Mouse (Mus musculus): ENCODE results near the gene Magi2. TPM values are rescaled to one million over a fixed set of nuclear protein-coding genes. Genes with fewer than 3 reads are reported as not detected.

Magi2 gene
- polyA plus RNA-seq, 1 experiment from 2014 or later: 6.1 TPM

- Histone ChIP-seq H3K4me3 (ENCODE audit: low read depth, low read length) (no peak overlapping the region), H3K4me1 (ENCODE audit: control insufficient read depth, insufficient read depth, low read length) (0 out of 2 replicates have a peak, but pooled peaks cover 2% of the 10 kb centered on the region), H3K9me3 (ENCODE audit: control insufficient read depth, low read length) (no peaks in the 10 kb centered on the region), H3K36me3 (ENCODE audit: control insufficient read depth, insufficient read depth, low read length) (no peaks in the 10 kb centered on the region), H3K4me2 (ENCODE audit: low read depth) (no peak overlapping the region), H3K27me3 (ENCODE audit: control insufficient read depth, insufficient read depth, low read length) (no peaks in the 10 kb centered on the region), H3K27ac (ENCODE audit: low read depth, low read length) (peak overlapping the region; percentile 53; the same call in 1 of the 2 replicates), H3K9ac (ENCODE audit: low read length) (no peak overlapping the region)
- WGBS: 71% methylated on average over 9 of the region's 9 CpGs
- DNase-seq (ENCODE audit: low spot score): peak; percentile 31
- peak; percentile 67 for ATAC-seq (ENCODE audit: insufficient read depth, low FRiP score, low TSS enrichment)
Measured at GRCm38 (mm10) chr5:20197395-20197794, 970.6 kb downstream of the Magi2 start.

GRCm38 (mm10) chr5:20201348-20201747 lies 974.5 kb downstream of the Magi2 start:
- Histone ChIP-seq H3K4me1 (ENCODE audit: control insufficient read depth, insufficient read depth, low read length) (0 out of 2 replicates have a peak, but pooled peaks cover 2% of the 10 kb centered on the region), H3K27me3 (ENCODE audit: control insufficient read depth, insufficient read depth, low read length) (no peaks in the 10 kb centered on the region), H3K9ac (ENCODE audit: low read length) (no peak overlapping the region), H3K27ac (ENCODE audit: low read depth, low read length) (no peak overlapping the region), H3K4me3 (ENCODE audit: low read depth, low read length) (no peak overlapping the region), H3K36me3 (ENCODE audit: control insufficient read depth, insufficient read depth, low read length) (no peaks in the 10 kb centered on the region), H3K9me3 (ENCODE audit: control insufficient read depth, low read length) (no peaks in the 10 kb centered on the region), H3K4me2 (ENCODE audit: low read depth) (no peak overlapping the region)
- DNase-seq (ENCODE audit: low spot score): no peak
- 76% methylated on average over 1 of the region's 1 CpGs for WGBS
- no peak for ATAC-seq (ENCODE audit: insufficient read depth, low FRiP score, low TSS enrichment)

GRCm38 (mm10) chr5:20208110-20208509 lies 981.3 kb downstream of the Magi2 start:
- Histone ChIP-seq H3K9ac (ENCODE audit: low read length) (no peak overlapping the region), H3K36me3 (ENCODE audit: control insufficient read depth, insufficient read depth, low read length) (no peaks in the 10 kb centered on the region), H3K27ac (ENCODE audit: low read depth, low read length) (no peak overlapping the region), H3K4me3 (ENCODE audit: low read depth, low read length) (no peak overlapping the region), H3K27me3 (ENCODE audit: control insufficient read depth, insufficient read depth, low read length) (no peaks in the 10 kb centered on the region), H3K9me3 (ENCODE audit: control insufficient read depth, low read length) (no peaks in the 10 kb centered on the region), H3K4me2 (ENCODE audit: low read depth) (no peak overlapping the region), H3K4me1 (ENCODE audit: control insufficient read depth, insufficient read depth, low read length) (no peaks in the 10 kb centered on the region)
- WGBS: 92% methylated on average over 2 of the region's 2 CpGs
- ATAC-seq (ENCODE audit: insufficient read depth, low FRiP score, low TSS enrichment) (no peak), DNase-seq (ENCODE audit: low spot score) (no peak)

- no peak for DNase-seq (ENCODE audit: low spot score)
- Histone ChIP-seq H3K4me1 (ENCODE audit: control insufficient read depth, insufficient read depth, low read length) (no peaks in the 10 kb centered on the region), H3K27me3 (ENCODE audit: control insufficient read depth, insufficient read depth, low read length) (no peaks in the 10 kb centered on the region), H3K27ac (ENCODE audit: low read depth, low read length) (no peak overlapping the region), H3K4me3 (ENCODE audit: low read depth, low read length) (no peak overlapping the region), H3K4me2 (ENCODE audit: low read depth) (no peak overlapping the region), H3K9ac (ENCODE audit: low read length) (no peak overlapping the region), H3K36me3 (ENCODE audit: control insufficient read depth, insufficient read depth, low read length) (no peaks in the 10 kb centered on the region), H3K9me3 (ENCODE audit: control insufficient read depth, low read length) (no peaks in the 10 kb centered on the region)
- WGBS: 82% methylated on average over 2 of the region's 2 CpGs
- no peak for ATAC-seq (ENCODE audit: insufficient read depth, low FRiP score, low TSS enrichment)
Measured at GRCm38 (mm10) chr5:20213299-20213698, 986.5 kb downstream of the Magi2 start.

GRCm38 (mm10) chr5:20226471-20227210 lies 999.8 kb downstream of the Magi2 start:
- no peak overlapping the region for H3K9ac ChIP-seq (ENCODE audit: low read length)
- ATAC-seq (ENCODE audit: insufficient read depth, low FRiP score, low TSS enrichment) (no peak), DNase-seq (ENCODE audit: low spot score) (no peak)
- no peak overlapping the region for H3K27ac ChIP-seq (ENCODE audit: low read depth, low read length)
- 87% methylated on average over 6 of the region's 6 CpGs for WGBS
- H3K9me3 ChIP-seq (ENCODE audit: control insufficient read depth, low read length): no peaks in the 10 kb centered on the region
- no peaks in the 10 kb centered on the region for H3K36me3 ChIP-seq (ENCODE audit: control insufficient read depth, insufficient read depth, low read length)
- H3K4me2 ChIP-seq (ENCODE audit: low read depth): no peak overlapping the region
- H3K4me1 ChIP-seq (ENCODE audit: control insufficient read depth, insufficient read depth, low read length): no peaks in the 10 kb centered on the region
- no peaks in the 10 kb centered on the region for H3K27me3 ChIP-seq (ENCODE audit: control insufficient read depth, insufficient read depth, low read length)
- H3K4me3 ChIP-seq (ENCODE audit: low read depth, low read length): no peak overlapping the region

GRCm38 (mm10) chr5:20227912-20228762 lies 1001.3 kb downstream of the Magi2 start:
- Histone ChIP-seq H3K4me2 (ENCODE audit: low read depth) (0 out of 2 replicates have a peak overlapping the region, but pooled peaks have one; percentile 9), H3K27ac (ENCODE audit: low read depth, low read length) (no peak overlapping the region), H3K27me3 (ENCODE audit: control insufficient read depth, insufficient read depth, low read length) (no peaks in the 10 kb centered on the region), H3K4me3 (ENCODE audit: low read depth, low read length) (no peak overlapping the region), H3K9me3 (ENCODE audit: control insufficient read depth, low read length) (no peaks in the 10 kb centered on the region), H3K9ac (ENCODE audit: low read length) (peak overlapping the region; percentile 23; the same call in 1 of the 2 replicates), H3K4me1 (ENCODE audit: control insufficient read depth, insufficient read depth, low read length) (no peaks in the 10 kb centered on the region), H3K36me3 (ENCODE audit: control insufficient read depth, insufficient read depth, low read length) (no peaks in the 10 kb centered on the region)
- ATAC-seq (ENCODE audit: insufficient read depth, low FRiP score, low TSS enrichment) (0 out of 2 replicates have a peak, but pooled peaks have one; percentile 20), DNase-seq (ENCODE audit: low spot score) (no peak)
- WGBS: 72% methylated on average over 16 of the region's 16 CpGs

GRCm38 (mm10) chr5:20231908-20232307 lies 1005.1 kb downstream of the Magi2 start:
- 77% methylated on average over 3 of the region's 3 CpGs for WGBS
- no peaks in the 10 kb centered on the region for H3K4me1 ChIP-seq (ENCODE audit: control insufficient read depth, insufficient read depth, low read length)
- no peak overlapping the region for H3K27ac ChIP-seq (ENCODE audit: low read depth, low read length)
- DNase-seq (ENCODE audit: low spot score) (no peak), ATAC-seq (ENCODE audit: insufficient read depth, low FRiP score, low TSS enrichment) (no peak)
- H3K9me3 ChIP-seq (ENCODE audit: control insufficient read depth, low read length): no peaks in the 10 kb centered on the region
- H3K9ac ChIP-seq (ENCODE audit: low read length): no peak overlapping the region
- no peak overlapping the region for H3K4me2 ChIP-seq (ENCODE audit: low read depth)
- no peaks in the 10 kb centered on the region for H3K36me3 ChIP-seq (ENCODE audit: control insufficient read depth, insufficient read depth, low read length)
- no peaks in the 10 kb centered on the region for H3K27me3 ChIP-seq (ENCODE audit: control insufficient read depth, insufficient read depth, low read length)
- no peak overlapping the region for H3K4me3 ChIP-seq (ENCODE audit: low read depth, low read length)

GRCm38 (mm10) chr5:20241523-20241922 lies 1014.7 kb downstream of the Magi2 start:
- DNase-seq (ENCODE audit: low spot score) (no peak), ATAC-seq (ENCODE audit: insufficient read depth, low FRiP score, low TSS enrichment) (no peak)
- no peak overlapping the region for H3K9ac ChIP-seq (ENCODE audit: low read length)
- H3K27me3 ChIP-seq (ENCODE audit: control insufficient read depth, insufficient read depth, low read length): no peaks in the 10 kb centered on the region
- no peaks in the 10 kb centered on the region for H3K9me3 ChIP-seq (ENCODE audit: control insufficient read depth, low read length)
- no peaks in the 10 kb centered on the region for H3K4me1 ChIP-seq (ENCODE audit: control insufficient read depth, insufficient read depth, low read length)
- no peak overlapping the region for H3K27ac ChIP-seq (ENCODE audit: low read depth, low read length)
- H3K36me3 ChIP-seq (ENCODE audit: control insufficient read depth, insufficient read depth, low read length): no peaks in the 10 kb centered on the region
- H3K4me3 ChIP-seq (ENCODE audit: low read depth, low read length): no peak overlapping the region
- H3K4me2 ChIP-seq (ENCODE audit: low read depth): no peak overlapping the region
- 71% methylated on average over 2 of the region's 2 CpGs for WGBS
